Comparison of ENCODE assay signal across 12 mouse cellular contexts in genomic region chr7:35583476-35584025, GRCm38 (mm10). TPM values are rescaled to one million over a fixed set of nuclear protein-coding genes. Genes with fewer than 3 reads are reported as not detected.
DNase-seq lines count a peak whose midpoint lies in the region; ATAC-seq and TF ChIP-seq lines count a peak whose summit lies in the region.
"Had no signal": no experiment of that assay in that cellular context is flagged by ENCODE, and none has a peak within 500 bp of the region (broad histone marks: within the 10 kb centered on the region; RNA-seq: fewer than 3 reads in every experiment).

No protein-coding gene starts in this region.

- ATAC-seq in intestine, embryonic 15.5 days = no peak
- no peak for ATAC-seq in intestine, embryonic 16.5 days
- no peak for ATAC-seq in limb, embryonic 15.5 days (ENCODE audit: insufficient number of reproducible peaks, low FRiP score, low TSS enrichment, low read depth)
- ATAC-seq in cerebellum, adult (ENCODE audit: insufficient number of reproducible peaks, low FRiP score, low TSS enrichment) = no peak
- ATAC-seq: activated CD4-positive, CD25-positive, alpha-beta regulatory T cell, adult 4 months had no signal

- peak overlapping the region; percentile 100; the same call in 1 of the 2 replicates for H3K4me2 ChIP-seq in intestine, embryonic 15.5 days (replicated peaks)
- H3K4me2 ChIP-seq in intestine, embryonic 16.5 days (ENCODE audit: low read depth, low read length) = no peak overlapping the region
- peak overlapping the region; percentile 100; the same call in 1 of the 2 replicates for H3K4me2 ChIP-seq in limb, embryonic 15.5 days

- WGBS in intestine, embryonic 15.5 days = 15% methylated on average over 11 of the region's 11 CpGs
- 16% methylated on average over 11 of the region's 11 CpGs for WGBS in intestine, embryonic 16.5 days
- 19% methylated on average over 11 of the region's 11 CpGs for WGBS in limb, embryonic 15.5 days

- no peak overlapping the region for H3K27ac ChIP-seq in intestine, embryonic 15.5 days
- H3K27ac ChIP-seq in intestine, embryonic 16.5 days (ENCODE audit: low read length) = no peak overlapping the region
- no peak overlapping the region for H3K27ac ChIP-seq in limb, embryonic 15.5 days
- H3K27ac ChIP-seq: midbrain, embryonic 12.5 days had no signal

- no peaks in the 10 kb centered on the region for H3K9me3 ChIP-seq in intestine, embryonic 15.5 days
- H3K9me3 ChIP-seq in intestine, embryonic 16.5 days (ENCODE audit: control insufficient read depth, low read length) = no peaks in the 10 kb centered on the region
- no peaks in the 10 kb centered on the region for H3K9me3 ChIP-seq in E14TG2a.4 (ENCODE audit: low read length)
- H3K9me3 ChIP-seq in limb, embryonic 15.5 days = no peaks in the 10 kb centered on the region
- H3K9me3 ChIP-seq: midbrain, embryonic 12.5 days had no signal

- H3K36me3 ChIP-seq in intestine, embryonic 15.5 days = no peaks in the 10 kb centered on the region
- H3K36me3 ChIP-seq in intestine, embryonic 16.5 days (ENCODE audit: control insufficient read depth, insufficient read depth, low read length) = no peaks in the 10 kb centered on the region
- H3K36me3 ChIP-seq in E14TG2a.4 (ENCODE audit: insufficient read depth, low read length) = peaks cover 4% of the 10 kb centered on the region; the same call in 1 of the 2 replicates
- no peaks in the 10 kb centered on the region for H3K36me3 ChIP-seq in limb, embryonic 15.5 days
- H3K36me3 ChIP-seq: midbrain, embryonic 12.5 days had no signal

- DNase-seq in Muller cell, postnatal 12 days (ENCODE audit: inconsistent ontology term) = peak; percentile 30
- DNase-seq in ovary, adult 18-20 months (ENCODE audit: low spot score) = no peak
- DNase-seq: cerebellum, postnatal 14 days; heart, adult 11 months had no signal

- no peak for TF ChIP-seq CTCF in E14TG2a.4 (conservative IDR thresholded peaks at IDR 0.05; ENCODE audit: low read length)

- peaks cover 25% of the 10 kb centered on the region for H3K27me3 ChIP-seq in intestine, embryonic 15.5 days (replicated peaks)
- H3K27me3 ChIP-seq in intestine, embryonic 16.5 days (replicated peaks; ENCODE audit: control insufficient read depth, insufficient read depth, low read length) = peaks cover 24% of the 10 kb centered on the region
- peaks cover 31% of the 10 kb centered on the region for H3K27me3 ChIP-seq in E14TG2a.4 (ENCODE audit: insufficient read depth, low read length)
- H3K27me3 ChIP-seq in limb, embryonic 15.5 days = peaks cover 28% of the 10 kb centered on the region

- no peak overlapping the region for H3K4me3 ChIP-seq in intestine, embryonic 15.5 days (replicated peaks)
- H3K4me3 ChIP-seq in intestine, embryonic 16.5 days (ENCODE audit: low read length) = no peak overlapping the region
- peak overlapping the region; percentile 97 for H3K4me3 ChIP-seq in E14TG2a.4 (replicated peaks; ENCODE audit: low read length)
- H3K4me3 ChIP-seq in limb, embryonic 15.5 days = peak overlapping the region; percentile 65; the same call in 1 of the 2 replicates

- no peak overlapping the region for H3K9ac ChIP-seq in intestine, embryonic 15.5 days
- no peak overlapping the region for H3K9ac ChIP-seq in intestine, embryonic 16.5 days (ENCODE audit: low read depth, low read length)
- no peak overlapping the region for H3K9ac ChIP-seq in limb, embryonic 15.5 days
- H3K9ac ChIP-seq: lung, embryonic 14.5 days; midbrain, embryonic 12.5 days had no signal

- peaks cover 29% of the 10 kb centered on the region for H3K4me1 ChIP-seq in intestine, embryonic 15.5 days (replicated peaks)
- peaks cover 17% of the 10 kb centered on the region for H3K4me1 ChIP-seq in intestine, embryonic 16.5 days (ENCODE audit: control insufficient read depth, insufficient read depth, low read length)
- peaks cover 43% of the 10 kb centered on the region for H3K4me1 ChIP-seq in E14TG2a.4 (replicated peaks; ENCODE audit: low read depth, low read length)
- H3K4me1 ChIP-seq in limb, embryonic 15.5 days = peaks cover 38% of the 10 kb centered on the region

RNA-seq across cellular contexts. Expression of gene Rgs9bp, which starts 1.8 kb away (rescaled TPM):
- polyA plus RNA-seq in intestine, embryonic 15.5 days (2015; fragmentation: Nextera tagmentation; extraction: Ambion mirVana) = 0.06 and 0.09 TPM in 2 replicates
- 0.04 and 0.09 TPM in 2 replicates for polyA plus RNA-seq in intestine, embryonic 16.5 days (2015; fragmentation: Nextera tagmentation; extraction: Ambion mirVana)
- 0.52 and 0.63 TPM in 2 replicates for polyA plus RNA-seq in limb, embryonic 15.5 days (2015; fragmentation: Nextera tagmentation; extraction: Ambion mirVana)

RNA-seq across cellular contexts. Expression of gene Ankrd27, which starts 2.5 kb away (rescaled TPM):
- 34.6 and 38.0 TPM in 2 replicates for polyA plus RNA-seq in intestine, embryonic 15.5 days (2015; fragmentation: Nextera tagmentation; extraction: Ambion mirVana)
- 32.4 and 34.9 TPM in 2 replicates for polyA plus RNA-seq in intestine, embryonic 16.5 days (2015; fragmentation: Nextera tagmentation; extraction: Ambion mirVana)
- polyA plus RNA-seq in limb, embryonic 15.5 days (2015; fragmentation: Nextera tagmentation; extraction: Ambion mirVana) = 54.4 and 55.0 TPM in 2 replicates

RNA-seq across cellular contexts. Expression of gene Nudt19, which starts 27.4 kb away (rescaled TPM):
- polyA plus RNA-seq in intestine, embryonic 15.5 days (2015; fragmentation: Nextera tagmentation; extraction: Ambion mirVana) = 122 and 129 TPM in 2 replicates
- 120 and 128 TPM in 2 replicates for polyA plus RNA-seq in intestine, embryonic 16.5 days (2015; fragmentation: Nextera tagmentation; extraction: Ambion mirVana)
- polyA plus RNA-seq in limb, embryonic 15.5 days (2015; fragmentation: Nextera tagmentation; extraction: Ambion mirVana) = 47.5 and 49.3 TPM in 2 replicates

RNA-seq across cellular contexts. Expression of gene Tdrd12, which starts 46.0 kb away (rescaled TPM):
- polyA plus RNA-seq in intestine, embryonic 15.5 days (2015; fragmentation: Nextera tagmentation; extraction: Ambion mirVana) = 0.57 and 1.2 TPM in 2 replicates
- 0.98 and 1.6 TPM in 2 replicates for polyA plus RNA-seq in intestine, embryonic 16.5 days (2015; fragmentation: Nextera tagmentation; extraction: Ambion mirVana)
- 0.19 and 0.36 TPM in 2 replicates for polyA plus RNA-seq in limb, embryonic 15.5 days (2015; fragmentation: Nextera tagmentation; extraction: Ambion mirVana)
- polyA plus RNA-seq: activated CD4-positive, CD25-positive, alpha-beta regulatory T cell, adult 4 months had no signal

Comparison
In these comparisons a context has a peak if more than half of its experiments do, and no peak if none do; other contexts are left out.
1. H3K4me3 ChIP-seq: peak in E14TG2a.4 (single experiment) and limb, embryonic 15.5 days (single experiment); none in intestine, embryonic 15.5 days (single experiment) and intestine, embryonic 16.5 days (single experiment).